Mouse (Mus musculus) hematopoietic stem cell, adult 5-6 weeks (primary cell): ENCODE data around the gene Gm29735. TPM values are rescaled to one million over a fixed set of nuclear protein-coding genes. Genes with fewer than 3 reads are reported as not detected.
"Not testable (repeated sequence)": the region's sequence is repeated elsewhere in the genome, so short reads cannot be mapped to it uniquely, and the experiment has no call there.

Experiments
- ATAC-seq, 2 experiments: fragments of 125-278 bp in 1 of 2; replicated peaks in 1 of 2; 2 replicates each; pipeline ENCODE4 v1.8.0; 2016 to 2017; ENCODE audit warnings: inconsistent platforms in 2 of 2, mild to moderate bottlenecking in 2 of 2, moderate number of reproducible peaks in 2 of 2, low read depth in 1 of 2, moderate TSS enrichment in 1 of 2; ENCODE audit not compliant: low FRiP score in 2 of 2, poor library complexity in 2 of 2, severe bottlenecking in 2 of 2, insufficient read depth in 1 of 2, low TSS enrichment in 1 of 2
- total RNA-seq: library from RNA; stranded (forward); fragments of 172-1452, 232-1000 nt; gene quantifications from 2 replicates; pipeline ENCODE4 v1.2.3, GENCODE M21; 2017

Gm29735 gene
- total RNA-seq = not detected in 2 replicates

GRCm38 (mm10) chr7:142157013-142157412 is at the start of gene Gm29735:
TSS of gene Gm29735 (minus strand) at chr7:142157113.
- not testable (repeated sequence) for ATAC-seq

- no peak for ATAC-seq
Observed at GRCm38 (mm10) chr7:142205488-142205887, 48.6 kb upstream of the Gm29735 start.

- ATAC-seq = no peak
Observed at GRCm38 (mm10) chr7:142201064-142201463, 44.2 kb upstream of the Gm29735 start, which contains the start of gene Krtap5-3. TSS of gene Krtap5-3 (plus strand) at chr7:142201364.

GRCm38 (mm10) chr7:142198748-142199147 is 41.8 kb upstream of the Gm29735 start:
- ATAC-seq = no peak

GRCm38 (mm10) chr7:142190289-142190688 is 33.4 kb upstream of the Gm29735 start, which contains the start of gene Gm10153:
TSS of gene Gm10153 (minus strand) at chr7:142190389.
- no peak for ATAC-seq

- no peak for ATAC-seq
Observed at GRCm38 (mm10) chr7:142188156-142188555, 31.2 kb upstream of the Gm29735 start.

- ATAC-seq = no peak
Observed at GRCm38 (mm10) chr7:142181021-142181420, 24.1 kb upstream of the Gm29735 start.

- no peak for ATAC-seq
Observed at GRCm38 (mm10) chr7:142178685-142179084, 21.8 kb upstream of the Gm29735 start.

- ATAC-seq = not testable (repeated sequence)
Observed at GRCm38 (mm10) chr7:142175905-142176304, 19.0 kb upstream of the Gm29735 start, which contains the start of gene Krtap5-2. TSS of gene Krtap5-2 (minus strand) at chr7:142176005.

GRCm38 (mm10) chr7:142169836-142170235 is 12.9 kb upstream of the Gm29735 start:
- peak in 1 of 2 experiments; percentile 29; a peak in 1 of 4 replicates for ATAC-seq

GRCm38 (mm10) chr7:142165639-142166038 is 8.7 kb upstream of the Gm29735 start, which contains the start of gene Gm4553:
TSS of gene Gm4553 (minus strand) at chr7:142165739.
- not testable (repeated sequence) for ATAC-seq

GRCm38 (mm10) chr7:142159366-142159765 is 2.5 kb upstream of the Gm29735 start:
- no peak for ATAC-seq

GRCm38 (mm10) chr7:142155308-142155707 is 1.6 kb downstream of the Gm29735 start:
- no peak for ATAC-seq

GRCm38 (mm10) chr7:142152191-142152590 is 4.7 kb downstream of the Gm29735 start:
- no peak for ATAC-seq

- no peak for ATAC-seq
Observed at GRCm38 (mm10) chr7:142148633-142149032, 8.3 kb downstream of the Gm29735 start.

- ATAC-seq = no peak
Observed at GRCm38 (mm10) chr7:142146033-142146432, 10.9 kb downstream of the Gm29735 start.

GRCm38 (mm10) chr7:142145413-142145940 is 11.4 kb downstream of the Gm29735 start:
- ATAC-seq = no peak

- ATAC-seq = no peak
Observed at GRCm38 (mm10) chr7:142144507-142144906, 12.4 kb downstream of the Gm29735 start, which contains the start of gene Gm45337. TSS of gene Gm45337 (minus strand) at chr7:142144607.

- ATAC-seq = peak; percentile 32 to 49; a peak in 3 of 4 replicates
Observed at GRCm38 (mm10) chr7:142143506-142144010, 13.4 kb downstream of the Gm29735 start.
